Mouse (Mus musculus) small intestine, adult 2 months (tissue): ENCODE measurements around the gene Nrxn1.

Experiments
- CTCF ChIP-seq: fragments of 200-500 bp; IDR thresholded peaks from 2 replicates; pipeline ENCODE4 v1.5.1; 2012; ENCODE audit warnings: low read depth, mild to moderate bottlenecking, control low read depth, inconsistent platforms, low read length, moderate library complexity, mixed read lengths; ENCODE audit not compliant: insufficient replicate concordance, insufficient read length; ENCODE audit errors: extremely low read depth
- POLR2A ChIP-seq: fragments of 200-500 bp; IDR thresholded peaks from 2 replicates; pipeline ENCODE4 v1.6.1; 2012; ENCODE audit warnings: low read depth, mild to moderate bottlenecking, control low read depth, inconsistent platforms, low read length, moderate library complexity

DNA sequence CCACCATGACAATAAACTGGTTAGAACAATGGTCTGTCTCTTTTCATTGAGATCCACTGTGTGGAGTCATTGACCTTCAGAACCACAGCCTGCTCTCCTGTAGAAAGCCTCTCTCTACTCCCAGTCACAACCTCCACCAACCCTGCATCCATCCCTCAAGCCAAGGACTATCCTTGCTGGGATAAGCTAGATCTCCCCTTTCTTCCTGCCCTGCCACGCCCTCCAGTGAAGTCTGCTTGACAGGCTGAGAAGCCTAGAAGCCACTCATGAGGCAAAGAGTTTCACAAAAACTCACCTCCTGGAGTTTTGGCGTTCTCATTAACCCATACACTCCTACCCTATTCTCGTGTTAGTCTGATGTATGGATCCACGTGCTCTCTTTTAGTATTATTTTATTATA, 821.7 kb downstream of the Nrxn1 start:
- TF ChIP-seq POLR2A (no peak), CTCF (no peak)
